Mouse (Mus musculus) heart, embryonic 11.5 days (tissue): ENCODE results near the gene Mad2l2. TPM values are rescaled to one million over a fixed set of nuclear protein-coding genes. Genes with fewer than 3 reads are reported as not detected.

Experiments used
- ATAC-seq: fragments of 200-750 bp; cut with Nextera tagmentation; replicated peaks from 2 replicates; pipeline ENCODE4 v1.8.0; 2017; ENCODE audit warnings: moderate library complexity; ENCODE audit not compliant: insufficient number of reproducible peaks, low FRiP score, low TSS enrichment
- H3K27ac ChIP-seq: fragments of 300-500 bp; sonication (generic); 2 replicates; pipeline ENCODE4 v1.5.1; 2014; ENCODE audit warnings: mild to moderate bottlenecking, low read depth, low read length
- H3K27me3 ChIP-seq: fragments of 300-500 bp; sonication (generic); 2 replicates; pipeline ENCODE4 v1.6.1; 2014; ENCODE audit warnings: mild to moderate bottlenecking, low read length, mixed read lengths; ENCODE audit not compliant: control insufficient read depth, insufficient read depth
- H3K36me3 ChIP-seq: fragments of 300-500 bp; sonication (generic); 2 replicates; pipeline ENCODE4 v1.6.1; 2014; ENCODE audit warnings: mild to moderate bottlenecking, low read length, moderate library complexity, mixed read lengths; ENCODE audit not compliant: control insufficient read depth, insufficient read depth
- H3K4me1 ChIP-seq: fragments of 300-500 bp; sonication (generic); 2 replicates; pipeline ENCODE4 v1.6.1; 2014; ENCODE audit warnings: low read length; ENCODE audit not compliant: control insufficient read depth, insufficient read depth
- H3K4me2 ChIP-seq: fragments of 300-500 bp; sonication (generic); 2 replicates; pipeline ENCODE4 v1.6.1; 2014; ENCODE audit warnings: mild to moderate bottlenecking, moderate library complexity
- H3K4me3 ChIP-seq: fragments of 300-500 bp; sonication (generic); 2 replicates; pipeline ENCODE4 v1.5.1; 2014; ENCODE audit warnings: low read depth, low read length
- H3K9ac ChIP-seq: fragments of 300-500 bp; sonication (generic); 2 replicates; pipeline ENCODE4 v1.6.1; 2014; ENCODE audit warnings: mild to moderate bottlenecking, low read depth, low read length, moderate library complexity
- H3K9me3 ChIP-seq: fragments of 300-500 bp; sonication (generic); replicated peaks from 2 replicates; pipeline ENCODE4 v1.6.1; 2016; ENCODE audit warnings: low read length; ENCODE audit not compliant: control insufficient read depth
- WGBS: fragments of 180-500 bp; shearing (Covaris S2); extraction: QIAGEN DNeasy Blood & Tissue Kit; methylation state at CpG from one replicate; pipeline ENCODE4 v1.1.7; 2014; ENCODE audit not compliant: insufficient replicate concordance; 5-methylcytosine and 5-hydroxymethylcytosine counted together
- polyA plus RNA-seq: library from polyadenylated mRNA; unstranded; fragments of >200 nt; fragmentation: Nextera tagmentation; extraction: Ambion mirVana; gene quantifications from 2 replicates; pipeline ENCODE4 v1.2.1, GENCODE M21; 2014

Gene Mad2l2
- polyA plus RNA-seq, 1 experiment from 2014 or later = 45.3 TPM

GRCm38 (mm10) chr4:148098666-148099065 lies 31.5 kb upstream of the Mad2l2 start:
- ATAC-seq = no peak
- WGBS = 61% methylated on average over 3 of the region's 3 CpGs
- H3K4me1 ChIP-seq = peaks cover 6% of the 10 kb centered on the region; the same call in 1 of the 2 replicates
- H3K27ac ChIP-seq = no peak overlapping the region
- H3K4me3 ChIP-seq = no peak overlapping the region
- H3K9ac ChIP-seq = no peak overlapping the region
- H3K9me3 ChIP-seq = no peaks in the 10 kb centered on the region
- H3K36me3 ChIP-seq = no peaks in the 10 kb centered on the region
- no peak overlapping the region for H3K4me2 ChIP-seq
- 0 out of 2 replicates have a peak, but pooled peaks cover 5% of the 10 kb centered on the region for H3K27me3 ChIP-seq

- Histone ChIP-seq H3K4me1 (peaks cover 7% of the 10 kb centered on the region), H3K4me3 (peak overlapping the region; percentile 32), H3K36me3 (no peaks in the 10 kb centered on the region), H3K27me3 (0 out of 2 replicates have a peak, but pooled peaks cover 5% of the 10 kb centered on the region), H3K4me2 (peak overlapping the region; percentile 65), H3K9me3 (no peaks in the 10 kb centered on the region), H3K27ac (no peak overlapping the region), H3K9ac (peak overlapping the region; percentile 67)
- 0 out of 2 replicates have a peak, but pooled peaks have one; percentile 23 for ATAC-seq
- WGBS = 17% methylated on average over 29 of the region's 29 CpGs
These were observed 28.2 kb upstream of the Mad2l2 start for GRCm38 (mm10) chr4:148101801-148102527.

- Histone ChIP-seq H3K4me1 (peaks cover 14% of the 10 kb centered on the region), H3K4me3 (no peak overlapping the region), H3K9me3 (no peaks in the 10 kb centered on the region), H3K27ac (no peak overlapping the region), H3K36me3 (no peaks in the 10 kb centered on the region), H3K9ac (no peak overlapping the region), H3K27me3 (0 out of 2 replicates have a peak, but pooled peaks cover 5% of the 10 kb centered on the region), H3K4me2 (no peak overlapping the region)
- no peak for ATAC-seq
- WGBS = 81% methylated on average over 3 of the region's 3 CpGs
These were observed 26.0 kb upstream of the Mad2l2 start for GRCm38 (mm10) chr4:148104146-148104545.

GRCm38 (mm10) chr4:148107621-148108291 lies 22.4 kb upstream of the Mad2l2 start:
- no peak; the same call in 1 of the 2 replicates for ATAC-seq
- WGBS = 43% methylated on average over 22 of the region's 22 CpGs
- no peak overlapping the region for H3K4me3 ChIP-seq

GRCm38 (mm10) chr4:148108565-148109100 lies 21.6 kb upstream of the Mad2l2 start:
- Histone ChIP-seq H3K4me2 (no peak overlapping the region), H3K4me3 (no peak overlapping the region), H3K36me3 (no peaks in the 10 kb centered on the region), H3K4me1 (peaks cover 14% of the 10 kb centered on the region), H3K27me3 (no peaks in the 10 kb centered on the region; the same call in 1 of the 2 replicates), H3K9ac (no peak overlapping the region), H3K9me3 (no peaks in the 10 kb centered on the region), H3K27ac (no peak overlapping the region)
- no peak for ATAC-seq
- WGBS = 42% methylated on average over 7 of the region's 7 CpGs

More at GRCm38 (mm10) chr4:148107621-148108291, 22.4 kb upstream of the Mad2l2 start:
- Histone ChIP-seq H3K4me1 (peaks cover 14% of the 10 kb centered on the region), H3K9me3 (no peaks in the 10 kb centered on the region), H3K4me2 (no peak overlapping the region; the same call in 1 of the 2 replicates), H3K27ac (no peak overlapping the region), H3K9ac (no peak overlapping the region), H3K27me3 (no peaks in the 10 kb centered on the region; the same call in 1 of the 2 replicates), H3K36me3 (no peaks in the 10 kb centered on the region)

- no peaks in the 10 kb centered on the region for H3K9me3 ChIP-seq
- H3K9ac ChIP-seq = no peak overlapping the region
- WGBS = 40% methylated on average over 5 of the region's 5 CpGs
- ATAC-seq = no peak; the same call in 1 of the 2 replicates
- H3K36me3 ChIP-seq = no peaks in the 10 kb centered on the region
- no peak overlapping the region for H3K27ac ChIP-seq
- no peaks in the 10 kb centered on the region; the same call in 1 of the 2 replicates for H3K27me3 ChIP-seq
- no peak overlapping the region for H3K4me2 ChIP-seq
- H3K4me1 ChIP-seq = peaks cover 14% of the 10 kb centered on the region
- no peak overlapping the region for H3K4me3 ChIP-seq
These were observed 21.0 kb upstream of the Mad2l2 start for GRCm38 (mm10) chr4:148109215-148109614.

GRCm38 (mm10) chr4:148112519-148112918 lies 17.7 kb upstream of the Mad2l2 start:
- no peak overlapping the region for H3K9ac ChIP-seq
- peaks cover 7% of the 10 kb centered on the region for H3K27me3 ChIP-seq
- no peaks in the 10 kb centered on the region for H3K9me3 ChIP-seq
- no peak overlapping the region for H3K27ac ChIP-seq
- no peak overlapping the region for H3K4me2 ChIP-seq
- 79% methylated on average over 12 of the region's 12 CpGs for WGBS
- peaks cover 13% of the 10 kb centered on the region for H3K4me1 ChIP-seq
- no peaks in the 10 kb centered on the region for H3K36me3 ChIP-seq
- no peak for ATAC-seq
- H3K4me3 ChIP-seq = no peak overlapping the region

- Histone ChIP-seq H3K4me3 (no peak overlapping the region), H3K27me3 (peaks cover 7% of the 10 kb centered on the region), H3K4me1 (peaks cover 4% of the 10 kb centered on the region), H3K27ac (no peak overlapping the region), H3K36me3 (no peaks in the 10 kb centered on the region), H3K9me3 (no peaks in the 10 kb centered on the region), H3K4me2 (peak overlapping the region; percentile 34), H3K9ac (0 out of 2 replicates have a peak overlapping the region, but pooled peaks have one; percentile 2)
- 6% methylated on average over 15 of the region's 15 CpGs for WGBS
- ATAC-seq = 0 out of 2 replicates have a peak, but pooled peaks have one; percentile 36
These were observed 15.3 kb upstream of the Mad2l2 start for GRCm38 (mm10) chr4:148114758-148115391.
